Mouse (Mus musculus): ENCODE measurements around the gene Ppp1ca. TPM values are rescaled to one million over a fixed set of nuclear protein-coding genes. Genes with fewer than 3 reads are reported as not detected.

The Ppp1ca gene
- polyA plus RNA-seq, 1 experiment = 295 TPM

GRCm38 (mm10) chr19:4242416-4242815, 50.6 kb downstream of the Ppp1ca start:
- no peak overlapping the region for H3K27ac ChIP-seq (ENCODE audit: insufficient read depth, low read length)
- H3K9me3 ChIP-seq (replicated peaks; ENCODE audit: control insufficient read depth, insufficient read depth, low read length, poor library complexity, severe bottlenecking) = no peaks in the 10 kb centered on the region
- H3K9ac ChIP-seq (ENCODE audit: low read depth, poor library complexity, severe bottlenecking) = no peak overlapping the region
- no peaks in the 10 kb centered on the region for H3K36me3 ChIP-seq (ENCODE audit: control insufficient read depth, insufficient read depth, low read length, poor library complexity, severe bottlenecking)
- H3K27me3 ChIP-seq (ENCODE audit: control insufficient read depth, insufficient read depth, low read length, poor library complexity, severe bottlenecking) = no peaks in the 10 kb centered on the region
- no peak overlapping the region for H3K4me3 ChIP-seq (ENCODE audit: low read depth, low read length)
- TF ChIP-seq CTCF (IDR thresholded peaks at IDR 0.05; ENCODE audit: low read depth, low read length) (no peak), POLR2A (IDR thresholded peaks at IDR 0.05; ENCODE audit: insufficient read depth, low read length) (no peak), EP300 (IDR thresholded peaks at IDR 0.05; ENCODE audit: insufficient read depth, low read depth, low read length) (no peak)
- H3K4me1 ChIP-seq (ENCODE audit: control insufficient read depth, insufficient read depth, low read length) = no peaks in the 10 kb centered on the region

DNA sequence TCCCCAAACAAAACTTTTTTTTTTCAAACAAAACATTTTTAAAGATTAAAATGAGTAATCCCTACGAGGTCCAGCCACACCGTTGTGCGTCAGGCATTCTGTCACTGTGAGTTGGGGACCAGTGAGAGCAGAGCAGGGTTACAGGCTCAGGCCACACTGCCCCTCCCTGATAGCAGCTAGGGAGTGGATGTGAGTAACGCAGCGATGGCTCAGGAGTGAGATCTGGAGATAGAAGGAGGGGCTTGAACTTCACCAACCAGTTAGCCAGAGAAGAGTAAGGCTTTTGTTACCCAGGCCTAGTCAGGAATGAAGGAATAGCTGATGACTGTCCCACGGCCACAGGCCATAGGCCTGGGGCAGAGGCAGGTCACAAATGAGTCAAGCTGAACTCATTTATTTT, 52.9 kb downstream of the Ppp1ca start:
- H3K27me3 ChIP-seq (ENCODE audit: control insufficient read depth, insufficient read depth, low read length, poor library complexity, severe bottlenecking) = no peaks in the 10 kb centered on the region
- H3K9ac ChIP-seq (ENCODE audit: low read depth, poor library complexity, severe bottlenecking) = no peak overlapping the region
- TF ChIP-seq EP300 (IDR thresholded peaks at IDR 0.05; ENCODE audit: insufficient read depth, low read depth, low read length) (no peak), CTCF (IDR thresholded peaks at IDR 0.05; ENCODE audit: low read depth, low read length) (no peak), POLR2A (IDR thresholded peaks at IDR 0.05; ENCODE audit: insufficient read depth, low read length) (no peak)
- no peaks in the 10 kb centered on the region for H3K36me3 ChIP-seq (ENCODE audit: control insufficient read depth, insufficient read depth, low read length, poor library complexity, severe bottlenecking)
- H3K4me3 ChIP-seq (ENCODE audit: low read depth, low read length) = no peak overlapping the region
- H3K27ac ChIP-seq (ENCODE audit: insufficient read depth, low read length) = no peak overlapping the region
- H3K9me3 ChIP-seq (replicated peaks; ENCODE audit: control insufficient read depth, insufficient read depth, low read length, poor library complexity, severe bottlenecking) = no peaks in the 10 kb centered on the region
- no peaks in the 10 kb centered on the region for H3K4me1 ChIP-seq (ENCODE audit: control insufficient read depth, insufficient read depth, low read length)

Other genes starting within 250 kb of the Ppp1ca start
- not detected in 2 replicates for gene Aldh3b3, start 233.4 kb upstream of the Ppp1ca start, polyA plus RNA-seq (2011; ENCODE audit: insufficient read depth, insufficient read length, low read depth, missing spikeins)
- gene Aldh3b2, start 219.7 kb upstream of the Ppp1ca start, polyA plus RNA-seq (2011; ENCODE audit: insufficient read depth, insufficient read length, low read depth, missing spikeins) = 1.3 and 1.4 TPM in 2 replicates
- gene Acy3, start 205.5 kb upstream of the Ppp1ca start, polyA plus RNA-seq (2011; ENCODE audit: insufficient read depth, insufficient read length, low read depth, missing spikeins) = 4.8 and 7.8 TPM in 2 replicates
- not detected in 2 replicates for gene Tbx10, start 199.3 kb upstream of the Ppp1ca start, polyA plus RNA-seq (2011; ENCODE audit: insufficient read depth, insufficient read length, low read depth, missing spikeins)
- gene Nudt8, start 191.5 kb upstream of the Ppp1ca start, polyA plus RNA-seq (2011; ENCODE audit: insufficient read depth, insufficient read length, low read depth, missing spikeins) = 17.3 and 20.8 TPM in 2 replicates
- gene Gm49405, start 191.4 kb upstream of the Ppp1ca start, polyA plus RNA-seq (2011; ENCODE audit: insufficient read depth, insufficient read length, low read depth, missing spikeins) = 2.4 and 3.0 TPM in 2 replicates
- gene Doc2g, start 188.8 kb upstream of the Ppp1ca start, polyA plus RNA-seq (2011; ENCODE audit: insufficient read depth, insufficient read length, low read depth, missing spikeins) = 2.9 and 3.6 TPM in 2 replicates
- 77.9 and 89.6 TPM in 2 replicates for gene Ndufv1, start 179.3 kb upstream of the Ppp1ca start, polyA plus RNA-seq (2011; ENCODE audit: insufficient read depth, insufficient read length, low read depth, missing spikeins)
- 119 and 155 TPM in 2 replicates for gene Gstp1, start 154.1 kb upstream of the Ppp1ca start, polyA plus RNA-seq (2011; ENCODE audit: insufficient read depth, insufficient read length, low read depth, missing spikeins)
- 29.3 and 32.1 TPM in 2 replicates for gene Gstp2, start 146.0 kb upstream of the Ppp1ca start, polyA plus RNA-seq (2011; ENCODE audit: insufficient read depth, insufficient read length, low read depth, missing spikeins)
- gene Gstp3, start 132.5 kb upstream of the Ppp1ca start, polyA plus RNA-seq (2011; ENCODE audit: insufficient read depth, insufficient read length, low read depth, missing spikeins) = 0.91 and 2.3 TPM in 2 replicates
- gene Cabp2, start 110.5 kb upstream of the Ppp1ca start, polyA plus RNA-seq (2011; ENCODE audit: insufficient read depth, insufficient read length, low read depth, missing spikeins) = not detected in 2 replicates
- gene Cdk2ap2, start 94.9 kb upstream of the Ppp1ca start, polyA plus RNA-seq (2011; ENCODE audit: insufficient read depth, insufficient read length, low read depth, missing spikeins) = 26.9 and 32.5 TPM in 2 replicates
- gene Pitpnm1, start 92.1 kb upstream of the Ppp1ca start, polyA plus RNA-seq (2011; ENCODE audit: insufficient read depth, insufficient read length, low read depth, missing spikeins) = 9.8 and 11.2 TPM in 2 replicates
- gene Aip, start 66.2 kb upstream of the Ppp1ca start, polyA plus RNA-seq (2011; ENCODE audit: insufficient read depth, insufficient read length, low read depth, missing spikeins) = 43.8 and 51.3 TPM in 2 replicates
- not detected in 2 replicates for gene Gpr152, start 52.3 kb upstream of the Ppp1ca start, polyA plus RNA-seq (2011; ENCODE audit: insufficient read depth, insufficient read length, low read depth, missing spikeins)
- gene Cabp4, start 48.0 kb upstream of the Ppp1ca start, polyA plus RNA-seq (2011; ENCODE audit: insufficient read depth, insufficient read length, low read depth, missing spikeins) = not detected in 2 replicates
- 82.4 and 88.1 TPM in 2 replicates for gene Coro1b, start 43.4 kb upstream of the Ppp1ca start, polyA plus RNA-seq (2011; ENCODE audit: insufficient read depth, insufficient read length, low read depth, missing spikeins)
- not detected in 2 replicates for gene Ptprcap, start 38.5 kb upstream of the Ppp1ca start, polyA plus RNA-seq (2011; ENCODE audit: insufficient read depth, insufficient read length, low read depth, missing spikeins)
- 17.1 and 27.3 TPM in 2 replicates for gene Rps6kb2, start 28.7 kb upstream of the Ppp1ca start, polyA plus RNA-seq (2011; ENCODE audit: insufficient read depth, insufficient read length, low read depth, missing spikeins)
- 1.7 and 2.1 TPM in 2 replicates for gene Carns1, start 16.6 kb upstream of the Ppp1ca start, polyA plus RNA-seq (2011; ENCODE audit: insufficient read depth, insufficient read length, low read depth, missing spikeins)
- 1.2 TPM in 2 replicates for gene Tbc1d10c, start 781 bp upstream of the Ppp1ca start, polyA plus RNA-seq (2011; ENCODE audit: insufficient read depth, insufficient read length, low read depth, missing spikeins)
- 42.3 and 48.2 TPM in 2 replicates for gene Rad9a, start 9.6 kb downstream of the Ppp1ca start, polyA plus RNA-seq (2011; ENCODE audit: insufficient read depth, insufficient read length, low read depth, missing spikeins)
- 1.5 and 1.8 TPM in 2 replicates for gene Clcf1, start 22.2 kb downstream of the Ppp1ca start, polyA plus RNA-seq (2011; ENCODE audit: insufficient read depth, insufficient read length, low read depth, missing spikeins)
- gene AC109138.7, start 22.3 kb downstream of the Ppp1ca start, polyA plus RNA-seq (2011; ENCODE audit: insufficient read depth, insufficient read length, low read depth, missing spikeins) = not detected in 2 replicates
- gene Pold4, start 39.8 kb downstream of the Ppp1ca start, polyA plus RNA-seq (2011; ENCODE audit: insufficient read depth, insufficient read length, low read depth, missing spikeins) = 21.9 and 26.7 TPM in 2 replicates
- 8.5 and 9.2 TPM in 2 replicates for gene Ssh3, start 77.1 kb downstream of the Ppp1ca start, polyA plus RNA-seq (2011; ENCODE audit: insufficient read depth, insufficient read length, low read depth, missing spikeins)
- 4.9 and 6.5 TPM in 2 replicates for gene Ankrd13d, start 91.1 kb downstream of the Ppp1ca start, polyA plus RNA-seq (2011; ENCODE audit: insufficient read depth, insufficient read length, low read depth, missing spikeins)
- gene Grk2, start 114.2 kb downstream of the Ppp1ca start, polyA plus RNA-seq (2011; ENCODE audit: insufficient read depth, insufficient read length, low read depth, missing spikeins) = 40.2 and 46.4 TPM in 2 replicates
- 68.0 and 78.4 TPM in 2 replicates for gene Kdm2a, start 206.2 kb downstream of the Ppp1ca start, polyA plus RNA-seq (2011; ENCODE audit: insufficient read depth, insufficient read length, low read depth, missing spikeins)
- gene Rhod, start 247.4 kb downstream of the Ppp1ca start, polyA plus RNA-seq (2011; ENCODE audit: insufficient read depth, insufficient read length, low read depth, missing spikeins) = 12.4 and 16.9 TPM in 2 replicates